Mouse (Mus musculus): ENCODE results near the gene Elmo1. TPM values are rescaled to one million over a fixed set of nuclear protein-coding genes. Genes with fewer than 3 reads are reported as not detected.

The Elmo1 gene
- total RNA-seq, 2 experiments from 2014 or later, result 28.5 to 36.9 TPM

DNA sequence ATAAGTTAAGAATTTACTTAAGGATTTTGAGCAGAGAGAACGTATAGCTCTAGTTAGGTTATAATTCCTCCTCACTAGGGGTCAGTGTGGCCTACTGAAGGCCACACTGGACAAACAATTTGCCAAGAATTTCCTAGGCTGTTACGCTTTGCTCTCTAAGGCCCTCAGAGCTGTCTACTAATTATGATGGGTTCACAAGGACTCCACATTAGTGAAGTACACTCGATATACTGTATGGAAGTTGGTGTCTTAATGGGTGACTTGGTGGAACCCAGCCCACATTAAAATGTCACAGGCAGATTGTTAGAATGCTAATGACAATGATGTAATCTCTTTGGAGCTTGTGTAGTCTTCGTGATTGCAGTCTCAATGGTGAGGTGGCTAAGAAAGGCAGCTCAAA, 343.7 kb downstream of the Elmo1 start:
- DNase-seq (ENCODE audit: low spot score in 2 of 2), result no peak

DNA sequence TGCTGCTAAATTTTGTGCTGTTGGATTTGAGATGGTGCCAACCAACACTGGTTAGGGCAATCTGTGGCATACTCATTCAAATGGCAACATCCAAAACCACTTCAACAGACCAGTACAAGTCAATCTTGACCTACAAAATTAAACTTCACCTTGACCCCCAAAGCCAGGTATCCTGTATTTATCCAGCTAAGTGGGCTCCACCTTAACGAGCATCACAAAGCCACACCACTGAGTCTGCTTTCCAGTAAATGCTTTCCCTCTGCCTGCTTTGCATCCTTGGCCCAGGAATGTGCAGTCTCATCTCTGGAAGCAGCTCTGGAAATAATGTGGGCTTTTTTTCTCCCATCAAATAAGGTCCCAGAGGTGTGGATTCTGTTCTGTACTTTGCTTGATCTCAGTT, 349.1 kb downstream of the Elmo1 start:
- no peak for DNase-seq (ENCODE audit: low spot score in 2 of 2)

DNA sequence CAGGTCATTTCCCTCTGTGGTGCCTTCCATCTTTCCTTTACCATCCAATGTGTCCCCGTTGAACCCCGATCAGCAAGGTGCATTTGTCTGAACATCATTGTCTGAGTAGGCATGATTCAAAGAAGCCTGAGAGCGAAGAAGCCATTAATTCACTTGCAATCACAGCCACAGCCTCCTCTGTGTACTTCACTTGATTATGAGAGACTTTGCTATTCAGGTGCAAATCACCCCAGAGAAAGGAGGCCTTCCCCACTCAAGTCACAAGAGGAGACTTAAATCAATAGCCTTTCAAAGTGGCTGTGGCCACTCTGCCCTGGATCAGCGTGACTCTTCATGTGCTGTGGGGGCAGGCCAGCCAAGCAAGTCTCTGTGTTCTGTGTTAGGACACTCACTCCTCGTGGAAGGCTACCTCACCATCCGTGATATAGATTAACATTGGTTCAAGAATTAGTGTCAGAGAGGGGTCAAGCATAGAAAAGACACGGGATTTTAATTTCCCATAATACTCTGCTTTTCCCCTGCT, 360.5 kb downstream of the Elmo1 start:
- DNase-seq (ENCODE audit: low spot score in 2 of 2), result no peak

DNA sequence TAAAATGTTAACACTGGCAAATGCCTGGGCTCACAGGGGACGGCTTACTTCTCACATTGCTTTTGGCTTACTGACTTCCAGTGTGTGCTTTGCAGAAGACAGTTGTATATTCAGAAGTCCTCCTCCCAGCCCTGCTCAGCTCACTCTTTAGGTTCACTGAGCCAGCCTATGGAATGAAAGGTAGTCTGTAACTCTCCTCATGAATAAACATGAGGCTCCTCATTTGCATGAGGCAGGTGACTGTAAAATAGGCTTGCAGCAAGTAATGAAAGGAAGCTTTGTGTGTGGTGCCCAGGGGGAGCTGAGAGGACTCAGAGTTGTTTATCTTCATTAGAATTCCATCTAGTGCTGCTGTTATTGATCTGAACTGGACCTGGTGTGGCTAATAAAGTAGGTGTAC, 364.0 kb downstream of the Elmo1 start:
- DNase-seq (ENCODE audit: low spot score in 2 of 2), result no peak

DNA sequence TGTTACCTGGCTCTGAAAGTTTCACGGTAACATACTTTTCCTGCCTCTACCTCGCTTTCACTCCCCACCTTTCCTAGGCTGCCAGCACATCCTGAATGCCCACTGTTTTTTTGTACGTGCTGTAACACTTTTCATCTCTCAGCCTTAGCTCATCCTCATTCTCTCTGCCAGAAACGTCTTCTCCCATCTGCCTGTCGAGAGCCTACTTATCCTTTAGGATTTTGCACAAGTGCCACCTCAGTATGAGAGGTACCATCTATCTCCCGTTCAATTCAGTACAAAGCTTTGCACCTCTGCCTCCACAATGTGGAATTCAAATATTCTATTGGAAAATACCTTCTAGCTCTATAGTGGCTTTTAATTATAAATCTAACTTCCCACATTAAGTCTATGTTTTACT, 369.7 kb downstream of the Elmo1 start:
- DNase-seq (ENCODE audit: low spot score in 2 of 2), result no peak

DNA sequence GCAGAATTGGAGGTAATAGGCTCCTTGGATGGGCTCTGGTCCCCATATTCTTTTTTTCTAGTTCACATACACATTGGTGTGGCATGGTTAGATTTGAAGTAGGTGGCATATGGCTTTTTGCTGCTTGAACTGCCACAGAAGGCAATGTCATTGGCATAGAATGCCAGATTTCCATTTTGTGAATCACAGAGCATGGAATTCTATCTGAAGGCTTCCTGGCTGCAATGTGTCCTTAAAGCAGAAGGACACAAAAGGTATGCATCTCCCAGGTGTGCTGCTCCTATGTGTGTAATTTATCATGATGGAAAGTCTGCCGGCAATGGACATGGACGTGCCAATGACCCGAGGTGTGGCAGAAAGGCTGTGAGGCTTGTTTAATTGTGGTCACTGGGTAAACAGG, 371.2 kb downstream of the Elmo1 start:
- no peak for DNase-seq (ENCODE audit: low spot score in 2 of 2)

DNA sequence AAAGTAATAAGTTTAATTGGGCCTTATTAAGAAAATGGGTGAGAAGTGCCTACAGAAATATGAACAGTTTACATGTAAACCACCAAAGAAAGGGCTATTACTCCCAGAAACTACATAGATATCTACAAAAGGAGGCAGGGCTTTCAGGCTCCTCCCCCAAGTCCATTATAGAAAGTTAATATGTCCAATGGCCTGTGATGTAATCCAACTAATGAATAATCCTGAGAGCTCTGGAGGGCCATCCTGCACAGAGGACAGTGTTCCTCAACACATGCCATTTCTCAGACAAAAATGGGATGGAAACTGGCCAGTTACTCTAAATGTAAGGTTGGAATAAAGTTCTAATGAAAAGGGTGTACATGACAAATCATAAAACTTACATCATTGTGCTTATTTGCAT, 373.8 kb downstream of the Elmo1 start:
- no peak for DNase-seq (ENCODE audit: low spot score in 2 of 2)

DNA sequence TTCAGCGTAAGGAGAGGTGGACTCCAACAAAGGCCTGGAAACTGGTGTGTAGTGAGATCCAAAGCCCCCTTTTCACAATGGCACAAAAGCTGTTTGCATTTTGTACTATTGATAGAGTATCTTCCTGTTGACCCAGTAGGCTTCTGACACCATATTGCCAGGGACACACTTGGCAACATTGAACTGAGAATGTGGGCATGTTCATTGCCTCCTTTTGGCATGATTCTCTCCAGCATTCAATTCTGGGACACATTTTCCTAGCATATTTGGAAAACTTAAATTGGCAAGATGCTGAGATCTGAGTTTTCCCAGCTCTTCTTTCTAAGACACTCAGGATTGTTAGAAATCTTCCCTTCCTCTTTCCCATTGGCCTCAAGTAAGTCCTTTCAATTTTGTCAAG, 377.0 kb downstream of the Elmo1 start:
- DNase-seq (ENCODE audit: low spot score in 2 of 2), result no peak

DNA sequence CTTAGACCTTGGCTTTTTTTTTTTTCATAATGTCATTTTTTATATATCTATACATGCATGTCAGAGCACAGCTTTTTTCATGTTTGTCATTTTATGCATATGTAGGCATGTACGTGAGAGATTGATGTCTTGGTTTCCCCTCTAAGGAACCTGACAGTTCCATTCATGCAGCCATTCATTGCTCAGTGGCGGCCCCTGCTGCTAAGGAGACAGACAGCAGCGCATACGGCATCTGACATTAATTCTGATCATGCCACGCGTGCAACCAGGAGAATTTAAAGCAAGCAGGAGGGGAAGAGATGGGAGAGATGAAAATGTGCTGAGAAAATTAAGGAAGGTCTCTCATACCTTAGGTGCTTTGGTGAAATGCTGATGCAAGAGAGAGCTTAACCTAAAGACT, 381.3 kb downstream of the Elmo1 start:
- DNase-seq (ENCODE audit: low spot score in 2 of 2), result peak; percentile 79 to 90

DNA sequence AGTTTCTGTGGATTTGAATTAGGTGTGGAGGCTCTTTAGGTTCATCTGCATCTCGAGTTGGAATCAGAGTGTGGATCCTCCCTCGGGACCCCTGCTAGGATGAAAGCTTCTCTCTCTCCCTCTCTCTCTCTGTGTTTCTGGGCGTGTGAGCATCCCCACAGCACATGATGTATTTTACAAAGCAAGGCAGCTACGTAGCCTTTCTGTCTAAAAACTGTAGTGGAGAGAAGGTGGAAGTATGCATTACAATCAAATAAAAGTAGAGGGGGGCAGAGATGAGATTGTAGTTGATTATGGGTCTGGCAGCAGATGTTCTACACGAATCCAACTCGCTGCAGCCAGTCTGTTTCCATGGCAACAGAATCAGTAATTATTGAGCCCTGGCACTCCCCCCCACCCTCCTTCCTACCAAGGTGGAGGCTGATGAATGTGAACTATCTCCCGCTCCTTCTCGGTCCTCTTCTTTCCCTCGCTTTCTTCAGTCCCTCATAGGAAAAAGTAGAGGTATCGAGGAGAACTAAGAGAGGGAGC, 382.0 kb downstream of the Elmo1 start:
- peak in 1 of 2 experiments; percentile 70 for DNase-seq (ENCODE audit: low spot score in 2 of 2)

DNA sequence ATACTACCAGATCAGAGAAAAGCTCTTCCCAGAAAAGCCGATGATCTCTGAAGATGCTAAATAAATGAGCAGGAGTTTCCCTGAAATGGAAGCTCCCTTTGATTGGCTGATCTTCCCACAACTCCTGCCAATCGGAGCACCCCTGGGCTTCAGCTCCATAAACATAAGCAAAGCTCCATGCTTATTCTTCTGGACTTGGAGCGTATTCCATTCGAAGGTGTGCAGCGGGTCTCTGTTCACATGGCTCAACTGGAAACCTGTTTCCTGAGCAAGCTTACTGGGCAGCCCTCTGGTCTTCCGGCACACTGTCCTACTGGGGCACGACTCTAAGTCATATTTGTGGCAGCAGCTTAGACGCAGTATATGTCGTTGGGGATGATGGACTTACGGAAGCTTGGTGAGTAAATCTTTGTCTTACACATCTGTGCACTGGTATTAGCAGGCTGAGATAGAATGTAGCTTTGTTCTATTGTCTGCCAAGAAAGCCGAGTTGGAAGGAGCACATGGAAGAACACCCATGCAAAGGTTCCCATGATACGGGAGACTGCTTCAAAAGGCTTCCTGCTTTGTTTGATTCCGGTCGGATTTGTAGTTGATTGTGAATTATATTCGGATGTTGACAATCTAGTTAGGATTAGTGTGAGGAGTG, 382.6 kb downstream of the Elmo1 start:
- DNase-seq (ENCODE audit: low spot score in 2 of 2), result peak in 1 of 2 experiments; percentile 59

DNA sequence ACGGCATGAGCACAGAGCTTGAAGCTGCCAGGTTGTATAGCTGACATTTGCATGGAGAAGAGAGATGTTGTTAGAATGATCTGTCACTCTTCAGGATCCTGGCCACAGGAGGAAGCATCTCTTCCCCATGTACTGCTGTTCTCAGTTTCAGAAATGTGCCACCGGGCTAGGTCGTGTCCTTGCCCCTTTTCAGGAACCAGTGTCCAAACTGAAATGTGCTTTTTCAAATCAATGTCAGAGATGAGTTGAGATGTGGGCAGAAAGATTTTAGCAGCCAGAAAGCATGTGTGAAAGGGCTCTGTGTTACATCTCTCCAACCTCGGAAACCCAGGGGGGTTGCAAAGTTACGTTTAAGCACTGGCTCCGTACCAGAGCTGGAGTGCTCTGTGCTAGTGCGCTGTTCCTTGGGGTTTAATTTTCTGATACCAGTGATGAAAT, 383.3 kb downstream of the Elmo1 start:
- DNase-seq (ENCODE audit: low spot score in 2 of 2), result no peak

DNA sequence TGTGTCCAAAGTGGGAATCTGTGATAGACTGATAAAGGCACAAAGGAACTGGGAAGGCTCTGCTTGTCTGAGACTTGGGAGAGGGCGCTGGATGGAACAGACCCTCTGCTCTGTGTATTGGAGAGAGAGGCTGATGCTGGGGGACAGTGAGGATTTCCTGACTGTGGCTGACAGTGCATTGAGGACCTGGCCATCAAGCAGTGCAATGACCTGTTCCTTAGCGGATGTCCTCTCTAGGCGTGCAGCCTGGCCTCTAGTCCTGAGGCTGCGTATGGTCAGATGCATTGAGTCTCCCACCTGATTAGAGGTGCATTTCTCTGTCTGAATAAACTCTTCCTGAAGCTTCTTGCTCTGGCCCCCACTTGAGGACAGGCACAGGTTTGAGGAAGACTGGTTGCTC, 384.2 kb downstream of the Elmo1 start:
- DNase-seq (ENCODE audit: low spot score in 2 of 2), result no peak

DNA sequence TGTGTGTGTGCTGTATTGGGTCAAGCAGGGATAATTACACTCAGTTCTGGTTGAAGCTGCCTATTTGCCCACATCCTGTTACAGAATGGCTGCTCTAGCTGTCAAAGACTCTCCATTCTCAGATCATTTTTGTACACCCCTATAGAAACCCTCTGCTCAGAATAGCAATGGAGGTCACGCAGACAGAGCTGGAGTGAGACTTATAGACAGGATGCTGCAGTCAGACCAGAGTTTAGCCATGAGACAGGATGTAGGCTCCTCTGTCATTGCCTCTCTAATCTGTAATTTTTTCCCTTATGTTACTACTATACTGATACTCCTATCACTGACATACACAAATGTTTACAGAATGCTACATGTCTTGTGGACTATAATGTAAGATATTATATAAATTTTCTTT, 391.4 kb downstream of the Elmo1 start:
- no peak for DNase-seq (ENCODE audit: low spot score in 2 of 2)

DNA sequence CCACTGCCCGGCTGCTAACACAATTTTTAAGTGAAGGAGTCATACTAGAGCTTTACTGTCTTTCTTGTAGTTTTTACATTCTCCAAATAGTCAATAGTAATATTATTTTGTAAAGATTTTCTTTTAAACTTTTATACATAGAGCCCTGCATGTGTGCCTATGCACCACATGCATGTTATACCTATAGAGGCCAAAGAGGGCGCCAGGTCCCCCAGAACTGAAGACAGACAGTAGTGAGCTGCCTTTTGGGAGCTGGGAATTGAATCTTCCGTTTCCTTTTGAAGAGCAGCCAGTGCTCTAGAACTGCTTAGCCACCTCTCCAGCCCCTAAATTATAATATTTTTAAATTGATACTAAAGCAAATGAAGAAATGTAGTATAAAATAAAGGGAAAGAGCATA, 398.7 kb downstream of the Elmo1 start:
- DNase-seq (ENCODE audit: low spot score in 2 of 2), result no peak

DNA sequence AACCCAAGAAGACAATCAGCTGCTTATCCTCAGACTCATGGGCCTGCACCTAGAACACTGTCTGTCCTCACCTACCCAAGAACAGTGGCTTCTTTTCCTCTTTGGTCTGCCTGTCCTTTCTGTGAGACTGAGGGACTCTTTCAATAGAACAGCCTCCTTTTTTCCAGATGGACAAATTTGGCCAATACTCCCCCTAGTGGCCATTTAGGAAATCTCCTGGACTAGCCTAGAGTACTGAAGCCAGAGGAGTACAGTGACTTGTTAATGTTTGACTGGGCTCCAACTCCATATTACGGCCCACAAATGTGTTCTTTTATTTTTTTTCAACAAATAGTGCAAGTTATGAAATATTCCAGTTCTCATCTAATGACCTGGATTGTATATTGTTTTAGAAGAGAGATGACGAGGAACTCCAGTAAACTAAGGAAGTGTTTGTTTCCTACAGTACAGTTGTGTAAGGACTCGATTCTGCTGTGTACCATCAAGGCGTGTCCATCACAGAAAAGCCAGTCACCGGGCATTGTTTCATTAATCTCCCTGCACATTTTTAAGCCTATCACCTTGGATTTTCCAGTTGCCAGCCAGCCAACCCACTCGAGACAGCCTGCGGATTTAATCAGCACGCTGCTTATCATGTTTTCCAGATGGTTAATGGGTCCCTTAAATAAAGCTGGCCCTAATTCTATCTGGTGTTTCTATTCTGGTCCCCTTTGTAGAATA, 399.5 kb downstream of the Elmo1 start:
- DNase-seq (ENCODE audit: low spot score in 2 of 2), result no peak

DNA sequence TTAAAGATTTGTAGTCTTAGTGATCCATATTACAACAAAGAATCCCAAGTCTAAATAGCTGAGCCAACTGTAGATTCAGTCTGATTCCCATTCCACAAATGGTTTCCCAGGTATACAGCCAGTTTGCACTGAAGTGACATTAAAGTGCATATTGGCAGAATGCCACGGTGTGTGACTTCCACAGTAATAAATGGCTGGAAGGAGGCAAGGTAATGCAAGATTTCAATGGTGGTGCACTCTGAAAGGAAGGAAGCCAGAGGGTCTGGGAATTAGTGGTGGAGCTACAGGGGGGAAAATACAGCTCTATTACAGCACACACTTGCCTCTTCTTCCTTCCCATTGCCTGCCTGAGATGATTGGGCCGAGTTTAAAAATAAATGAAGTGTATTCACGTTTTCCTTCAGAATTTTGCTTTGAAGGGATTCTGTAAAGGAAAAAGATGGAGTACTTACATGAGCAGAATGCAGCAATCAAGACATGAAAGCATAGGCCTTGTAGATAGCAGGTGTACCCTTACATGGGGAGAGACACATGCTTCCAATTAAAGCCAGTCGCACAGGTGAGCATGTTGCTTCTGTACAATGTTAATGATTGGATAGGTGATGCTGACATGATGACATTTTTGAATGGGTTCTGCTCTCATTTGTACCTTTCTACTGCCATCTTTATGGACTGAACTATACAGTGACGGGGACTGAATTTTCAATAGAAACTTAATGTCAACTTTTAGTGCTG, 400.6 kb downstream of the Elmo1 start:
- DNase-seq (ENCODE audit: low spot score in 2 of 2), result no peak

DNA sequence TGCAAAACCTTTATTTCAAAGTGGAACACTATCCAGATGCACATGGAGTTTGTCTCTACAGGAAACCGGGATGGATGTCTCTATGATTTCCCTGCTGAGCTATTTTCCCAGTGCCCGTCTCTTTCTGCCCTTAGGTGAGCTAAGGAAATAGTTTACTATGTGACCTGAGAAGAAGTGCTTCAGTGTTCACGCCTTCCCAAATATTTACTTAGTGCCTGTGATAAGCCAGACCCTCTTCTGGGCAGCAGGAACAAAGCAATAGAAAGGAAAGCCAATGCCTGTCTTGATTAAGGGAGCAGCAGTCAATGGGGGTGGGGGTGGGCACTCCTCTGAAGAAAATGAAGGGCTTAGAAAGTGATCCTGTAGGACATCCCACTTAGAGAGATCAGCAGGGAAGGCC, 401.3 kb downstream of the Elmo1 start:
- DNase-seq (ENCODE audit: low spot score in 2 of 2), result no peak

DNA sequence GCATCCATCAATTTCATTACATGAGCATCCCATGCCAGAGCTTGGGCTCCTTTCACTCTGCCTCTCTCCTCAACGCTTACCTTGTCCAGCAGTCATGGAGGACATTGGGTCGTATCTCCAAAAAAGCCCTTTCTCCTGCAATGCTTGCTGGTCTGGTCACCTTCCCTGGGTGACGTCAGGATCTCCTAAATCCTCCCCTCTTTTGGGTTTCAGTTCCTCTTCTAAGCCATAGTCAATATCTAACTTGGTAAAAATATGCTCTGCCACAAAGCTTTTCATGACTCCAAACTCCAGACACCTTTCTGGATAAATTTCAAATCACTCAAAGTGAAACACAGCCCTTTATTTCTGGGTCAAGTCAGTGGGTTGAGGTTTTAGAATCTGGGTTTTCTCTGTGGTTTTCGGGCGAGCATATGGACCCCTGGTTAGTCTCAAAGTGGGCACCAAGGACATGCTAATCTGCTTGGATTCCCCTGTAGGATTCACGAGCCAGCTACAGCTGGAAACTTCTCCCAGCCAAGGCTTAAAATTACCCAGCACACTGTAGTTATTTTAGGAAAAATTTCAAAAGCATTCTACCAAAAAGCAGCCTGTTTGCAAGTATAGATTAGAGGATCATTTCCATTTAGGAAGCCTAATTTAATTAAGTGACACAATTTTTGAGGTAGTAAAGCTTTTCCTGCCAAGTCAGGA, 403.8 kb downstream of the Elmo1 start:
- DNase-seq (ENCODE audit: low spot score in 2 of 2), result no peak

DNA sequence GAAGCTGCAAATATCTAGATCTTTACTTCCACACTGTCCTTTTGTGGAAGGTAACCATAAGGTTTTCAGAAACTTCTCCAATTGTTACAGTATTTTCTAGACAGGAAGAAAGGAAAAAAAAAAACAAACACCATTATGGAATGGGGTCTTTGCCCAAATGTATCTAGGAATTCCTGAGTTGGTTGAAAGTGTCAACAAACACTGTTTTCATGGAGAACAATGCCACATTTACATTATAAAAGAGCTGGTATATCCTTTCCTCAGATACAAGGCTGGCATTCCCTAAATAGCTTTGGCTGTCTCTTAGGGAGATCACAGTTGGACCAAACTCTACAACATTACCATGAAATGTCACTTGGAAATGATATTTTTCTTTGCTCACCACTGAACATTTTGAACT, 411.5 kb downstream of the Elmo1 start:
- no peak for DNase-seq (ENCODE audit: low spot score in 2 of 2)

DNA sequence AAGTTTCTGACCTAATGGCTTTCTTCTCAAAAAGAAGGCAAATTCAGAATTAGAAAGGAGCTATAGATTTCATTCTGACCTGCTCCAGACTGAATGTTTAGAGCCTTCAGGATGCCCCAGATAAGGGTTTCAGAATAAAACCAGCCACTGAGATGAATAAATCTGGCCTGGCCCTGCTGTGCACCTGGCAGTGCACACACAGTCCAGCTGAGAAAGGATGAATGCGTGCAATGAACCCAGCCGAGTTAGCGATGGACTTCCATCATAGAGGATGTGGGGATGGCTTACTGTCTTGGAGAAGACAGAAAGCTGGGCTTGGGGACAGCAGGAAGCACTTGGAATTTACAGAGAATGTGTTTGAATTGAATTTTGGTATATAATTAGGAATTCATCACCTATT, 413.0 kb downstream of the Elmo1 start:
- no peak for DNase-seq (ENCODE audit: low spot score in 2 of 2)
